Mouse (Mus musculus): ENCODE results near the gene Gm49361.

- TF ChIP-seq CTCF (IDR thresholded peaks at IDR 0.05; ENCODE audit: low read depth) (no peak), EP300 (IDR thresholded peaks at IDR 0.05; ENCODE audit: low read depth) (no peak)
These were observed 87.6 kb downstream of the Gm49361 start for GRCm38 (mm10) chr14:57658301-57658700.
